Mouse (Mus musculus) cortical plate, adult 2 months (tissue): ENCODE measurements at regions not wholly inside any gene's neighbourhood (a gene's known extent, or its start where the extent isn't known, plus 50 kb on each side); places are given as distances from the start of the nearest gene placed in this dataset.

Experiments used
- CTCF ChIP-seq: fragments of 200-500 bp; IDR thresholded peaks from 2 replicates; pipeline ENCODE4 v1.5.1; 2011; ENCODE audit warnings: mild to moderate bottlenecking, control low read depth, low read length; ENCODE audit not compliant: insufficient read depth; ENCODE audit errors: extremely low read depth
- POLR2A ChIP-seq: fragments of 200-500 bp; IDR thresholded peaks from 2 replicates; pipeline ENCODE4 v1.6.1; 2011; ENCODE audit warnings: mild to moderate bottlenecking, low read length, control low read depth; ENCODE audit not compliant: insufficient read depth; ENCODE audit errors: extremely low read depth

GRCm38 (mm10) chr11:20935063-20935370, 104.2 kb upstream of the Lgalsl start:
- TF ChIP-seq POLR2A (no peak), CTCF (no peak)
